Mouse (Mus musculus) lung, postnatal 0 days (tissue): Measurements from ENCODE around the gene Hist1h2ao.

Experiments
- CTCF ChIP-seq: IDR thresholded peaks from 2 replicates; pipeline ENCODE4 v1.5.1; 2016; ENCODE audit warnings: antibody characterized with exemption, mild to moderate bottlenecking
- EP300 ChIP-seq: IDR thresholded peaks from 2 replicates; pipeline ENCODE4 v1.6.1; 2016; ENCODE audit warnings: antibody characterized with exemption, mild to moderate bottlenecking, control low read depth

DNA sequence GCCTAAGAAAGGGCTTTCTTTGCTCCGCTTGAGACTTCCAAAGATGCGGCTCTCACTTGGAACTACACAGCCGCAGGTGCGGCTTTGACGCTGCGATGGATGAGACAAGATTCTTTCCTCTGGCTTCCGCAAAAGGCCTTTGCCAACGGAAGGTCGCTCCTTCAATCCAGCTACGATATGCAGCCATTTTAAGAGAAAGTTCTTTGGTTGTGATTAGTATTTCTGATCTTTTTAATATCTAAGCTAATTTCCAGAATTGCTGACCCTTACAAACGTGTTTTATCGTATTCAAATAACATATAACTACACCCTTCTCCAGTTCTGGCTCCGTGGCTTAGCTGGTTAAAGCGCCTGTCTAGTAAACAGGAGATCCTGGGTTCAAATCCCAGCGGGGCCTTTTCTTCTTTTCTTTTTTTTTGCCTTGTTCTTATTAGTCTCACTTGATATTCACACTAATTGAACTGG lies 45.5 kb downstream of the Hist1h2ao start:
- no peak for TF ChIP-seq CTCF
- no peak for TF ChIP-seq EP300
